Mouse (Mus musculus) megakaryocyte, embryonic 14.5 days (primary cell): ENCODE results near the gene Dazl. TPM values are rescaled to one million over a fixed set of nuclear protein-coding genes. Genes with fewer than 3 reads are reported as not detected.

ENCODE experiments used
- H3K27me3 ChIP-seq: replicated peaks from 2 replicates; pipeline ENCODE3; 2012; ENCODE audit warnings: inconsistent platforms
- H3K36me3 ChIP-seq: replicated peaks from 2 replicates; pipeline ENCODE3; 2012; ENCODE audit warnings: low read length, inconsistent platforms, mixed read lengths
- H3K4me1 ChIP-seq: 2 replicates; pipeline ENCODE4 v1.6.1; 2012; ENCODE audit warnings: inconsistent platforms
- H3K4me3 ChIP-seq: replicated peaks from 2 replicates; pipeline ENCODE3; 2012; ENCODE audit warnings: moderate library complexity, mild to moderate bottlenecking, inconsistent platforms
- H3K9me3 ChIP-seq: 2 replicates; pipeline ENCODE4 v1.6.1; 2012; ENCODE audit warnings: inconsistent platforms
- FLI1 ChIP-seq: IDR thresholded peaks from 2 replicates; pipeline ENCODE4 v1.6.1; 2012; ENCODE audit warnings: low read length, inconsistent platforms, mixed read lengths
- GATA1 ChIP-seq: IDR thresholded peaks from 3 replicates; pipeline ENCODE4 v1.6.1; 2012; ENCODE audit warnings: mixed read lengths, low read length, inconsistent platforms, borderline replicate concordance
- polyA plus RNA-seq: library from polyadenylated mRNA; stranded (reverse); fragments of >175 nt; gene quantifications from 2 replicates; pipeline ENCODE4 v1.2.3, GENCODE M21; 2012; ENCODE audit warnings: low replicate concordance; ENCODE audit not compliant: insufficient read depth

Dazl gene
- polyA plus RNA-seq, 1 experiment, result not detected

DNA sequence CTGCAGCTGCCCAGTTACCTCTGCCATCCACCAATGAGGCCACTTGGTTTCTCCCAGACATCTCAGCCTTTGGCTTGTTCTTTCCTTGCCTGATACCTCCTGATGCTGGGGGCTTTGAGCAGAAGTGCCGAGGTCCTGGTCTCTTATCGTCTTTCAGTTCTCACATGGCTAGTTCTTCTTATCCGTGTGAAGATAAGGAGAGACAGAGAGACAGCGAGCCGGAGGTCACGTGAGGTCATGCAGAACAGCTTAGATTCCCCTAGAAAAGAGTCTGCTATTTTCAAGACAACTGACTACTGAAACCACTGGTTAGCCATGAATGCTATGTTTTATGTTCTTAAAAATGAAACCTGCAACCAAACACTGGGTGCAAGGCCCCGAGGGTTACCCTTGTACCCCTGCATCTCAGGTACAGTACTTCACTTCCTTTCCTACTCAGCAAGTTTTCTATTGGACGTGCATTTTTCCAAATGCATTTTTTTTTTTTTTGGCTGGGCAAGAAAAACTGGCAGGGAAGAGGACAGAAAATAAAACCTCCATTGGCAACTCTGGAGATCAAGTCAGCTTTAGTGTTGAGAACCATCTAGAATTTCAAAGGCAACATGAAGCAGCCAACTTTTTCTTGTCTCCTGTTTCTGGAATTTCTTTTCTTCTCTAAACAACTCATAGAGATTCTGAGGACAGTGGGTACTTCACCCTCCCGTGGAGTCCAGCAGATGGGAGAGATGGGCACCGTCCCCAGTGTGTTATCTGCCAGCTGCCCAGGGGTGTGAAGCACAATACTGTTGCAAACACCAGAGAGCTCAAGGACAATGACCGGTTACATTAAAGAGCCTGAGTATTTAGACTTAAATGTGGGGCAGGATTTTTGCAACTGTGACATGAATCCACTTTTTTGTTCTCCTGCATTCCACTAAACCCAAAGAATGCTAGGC, 23.0 kb upstream of the Dazl start:
- Histone ChIP-seq H3K4me3 (no peak overlapping the region), H3K27me3 (no peaks in the 10 kb centered on the region), H3K4me1 (peaks cover 7% of the 10 kb centered on the region), H3K36me3 (no peaks in the 10 kb centered on the region), H3K9me3 (no peaks in the 10 kb centered on the region)
- no peak for TF ChIP-seq GATA1
- no peak for TF ChIP-seq FLI1

GRCm38 (mm10) chr17:50310148-50310802, 16.8 kb upstream of the Dazl start:
- TF ChIP-seq FLI1, result no peak
- no peak for TF ChIP-seq GATA1
- Histone ChIP-seq H3K4me1 (no peaks in the 10 kb centered on the region), H3K9me3 (peaks cover 10% of the 10 kb centered on the region), H3K36me3 (no peaks in the 10 kb centered on the region), H3K27me3 (no peaks in the 10 kb centered on the region), H3K4me3 (no peak overlapping the region)

DNA sequence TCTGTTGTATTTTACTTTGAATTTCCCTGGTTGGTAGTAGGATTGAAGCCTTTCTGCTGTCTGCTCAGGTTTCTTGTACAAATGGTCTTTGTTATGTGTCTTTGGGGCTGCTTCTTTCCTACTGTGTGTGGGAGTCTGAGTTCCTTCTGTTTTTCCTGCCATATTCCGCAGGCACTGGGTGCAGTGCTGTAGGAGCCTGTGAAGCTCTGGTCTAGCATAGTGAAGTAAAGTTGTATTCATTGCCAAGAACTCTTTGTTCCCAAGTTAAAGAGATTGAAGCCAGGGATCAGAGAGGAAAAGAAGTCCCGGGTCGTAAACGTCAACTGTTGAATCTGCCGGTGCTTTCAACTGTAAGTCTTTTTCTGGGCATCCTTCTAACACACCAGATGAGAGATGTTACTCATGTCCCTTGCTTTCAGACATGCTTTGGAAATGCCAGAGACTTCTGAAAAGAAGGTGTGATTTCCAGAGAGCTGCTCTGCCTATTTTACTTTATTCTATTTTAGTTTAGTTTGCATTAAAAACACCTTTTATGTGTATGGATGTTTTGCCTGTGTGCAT, 16.2 kb upstream of the Dazl start:
- TF ChIP-seq GATA1, result no peak
- TF ChIP-seq FLI1, result no peak
- Histone ChIP-seq H3K9me3 (peaks cover 10% of the 10 kb centered on the region), H3K4me1 (no peaks in the 10 kb centered on the region), H3K4me3 (no peak overlapping the region), H3K36me3 (no peaks in the 10 kb centered on the region), H3K27me3 (no peaks in the 10 kb centered on the region)

DNA sequence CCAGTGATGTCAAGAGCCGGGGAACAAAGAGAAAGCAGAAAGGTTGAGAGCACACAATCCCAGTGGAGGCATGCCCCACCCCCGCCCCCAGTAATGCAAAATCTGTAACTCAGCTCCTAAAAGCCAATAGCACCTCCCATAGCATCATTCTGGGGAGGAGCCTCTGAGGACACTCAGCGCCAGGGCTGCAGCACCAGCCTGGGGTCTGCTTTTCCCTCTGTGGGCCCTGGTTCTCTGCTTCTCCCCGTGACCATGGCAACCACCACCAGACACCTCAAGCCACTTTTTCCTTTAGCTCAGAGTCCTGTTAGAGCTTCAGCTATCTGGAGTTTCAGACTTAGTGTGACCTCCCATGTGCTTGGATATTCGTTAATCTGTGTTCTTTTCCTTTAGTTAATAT, 15.4 kb upstream of the Dazl start:
- H3K4me3 ChIP-seq, result no peak overlapping the region
- no peaks in the 10 kb centered on the region for H3K4me1 ChIP-seq
- H3K27me3 ChIP-seq, result no peaks in the 10 kb centered on the region
- H3K36me3 ChIP-seq, result no peaks in the 10 kb centered on the region
- H3K9me3 ChIP-seq, result peaks cover 10% of the 10 kb centered on the region
- TF ChIP-seq FLI1, result no peak
- TF ChIP-seq GATA1, result no peak

- no peaks in the 10 kb centered on the region for H3K36me3 ChIP-seq
- H3K4me1 ChIP-seq, result no peaks in the 10 kb centered on the region
- H3K4me3 ChIP-seq, result no peak overlapping the region
- peaks cover 10% of the 10 kb centered on the region for H3K9me3 ChIP-seq
- TF ChIP-seq GATA1, result no peak
- no peak for TF ChIP-seq FLI1
- H3K27me3 ChIP-seq, result no peaks in the 10 kb centered on the region
Measured at GRCm38 (mm10) chr17:50308059-50308647, 14.7 kb upstream of the Dazl start.

DNA sequence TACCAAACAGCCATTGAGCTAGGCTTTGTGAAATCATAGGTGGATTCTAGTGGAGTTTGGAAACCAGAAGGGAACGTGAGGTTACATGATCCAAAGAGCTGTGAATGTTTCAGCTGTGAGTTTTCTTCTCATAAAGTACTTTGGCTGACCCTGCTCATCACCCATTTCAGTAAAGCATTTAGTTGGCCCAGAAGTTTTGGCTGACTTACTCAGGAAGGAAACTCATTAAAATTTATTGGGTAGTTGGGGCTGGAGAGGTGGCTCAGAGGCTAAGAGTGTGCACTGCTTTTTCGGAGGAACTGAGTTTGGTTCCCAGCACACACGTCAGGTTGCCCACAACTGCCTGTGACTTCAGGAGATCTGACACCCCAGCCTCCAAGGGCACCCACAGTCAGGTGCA, 9.4 kb upstream of the Dazl start:
- H3K4me3 ChIP-seq, result no peak overlapping the region
- H3K9me3 ChIP-seq, result peaks cover 7% of the 10 kb centered on the region; the same call in 1 of the 2 replicates
- H3K36me3 ChIP-seq, result no peaks in the 10 kb centered on the region
- H3K4me1 ChIP-seq, result no peaks in the 10 kb centered on the region; the same call in 1 of the 2 replicates
- peaks cover 4% of the 10 kb centered on the region for H3K27me3 ChIP-seq
- no peak for TF ChIP-seq GATA1
- TF ChIP-seq FLI1, result no peak

GRCm38 (mm10) chr17:50300171-50300841, 6.9 kb upstream of the Dazl start:
- H3K9me3 ChIP-seq, result no peaks in the 10 kb centered on the region
- no peaks in the 10 kb centered on the region for H3K36me3 ChIP-seq
- H3K4me3 ChIP-seq, result no peak overlapping the region
- H3K4me1 ChIP-seq, result no peaks in the 10 kb centered on the region; the same call in 1 of the 2 replicates
- TF ChIP-seq GATA1, result no peak
- peaks cover 4% of the 10 kb centered on the region for H3K27me3 ChIP-seq

GRCm38 (mm10) chr17:50298821-50299220, 5.4 kb upstream of the Dazl start:
- Histone ChIP-seq H3K36me3 (no peaks in the 10 kb centered on the region), H3K9me3 (peaks cover 4% of the 10 kb centered on the region; the same call in 1 of the 2 replicates), H3K4me3 (no peak overlapping the region), H3K4me1 (no peaks in the 10 kb centered on the region; the same call in 1 of the 2 replicates), H3K27me3 (peaks cover 4% of the 10 kb centered on the region)
- TF ChIP-seq GATA1 (no peak), FLI1 (no peak)

GRCm38 (mm10) chr17:50294726-50295125, 1.3 kb upstream of the Dazl start:
- H3K4me1 ChIP-seq, result no peaks in the 10 kb centered on the region
- H3K27me3 ChIP-seq, result peaks cover 2% of the 10 kb centered on the region
- TF ChIP-seq FLI1 (no peak), GATA1 (no peak)
- H3K9me3 ChIP-seq, result peaks cover 16% of the 10 kb centered on the region
- peaks cover 2% of the 10 kb centered on the region for H3K36me3 ChIP-seq
- H3K4me3 ChIP-seq, result no peak overlapping the region
